Mouse (Mus musculus): ENCODE results near the gene Enoph1. TPM values are rescaled to one million over a fixed set of nuclear protein-coding genes. Genes with fewer than 3 reads are reported as not detected.

The Enoph1 gene
- polyA plus RNA-seq, 1 experiment from 2014 or later = 29.5 TPM

GRCm38 (mm10) chr5:100044030-100044429, 4.2 kb downstream of the Enoph1 start:
- no peak overlapping the region for H3K4me3 ChIP-seq (ENCODE audit: low read length)
- H3K36me3 ChIP-seq (ENCODE audit: control insufficient read depth, insufficient read depth) = no peaks in the 10 kb centered on the region
- no peaks in the 10 kb centered on the region for H3K9me3 ChIP-seq (replicated peaks; ENCODE audit: control insufficient read depth, low read length)
- H3K27ac ChIP-seq (ENCODE audit: low read length) = no peak overlapping the region
- no peak overlapping the region for H3K4me2 ChIP-seq (ENCODE audit: low read depth, low read length)
- no peak overlapping the region for H3K9ac ChIP-seq (ENCODE audit: low read length)
- 86% methylated on average over 4 of the region's 4 CpGs for WGBS
- ATAC-seq (replicated peaks; ENCODE audit: extremely low read depth, insufficient read depth, low FRiP score) = no peak
- H3K27me3 ChIP-seq (ENCODE audit: control insufficient read depth, insufficient read depth, low read length) = no peaks in the 10 kb centered on the region
- peaks cover 33% of the 10 kb centered on the region for H3K4me1 ChIP-seq (ENCODE audit: control insufficient read depth, insufficient read depth, low read length)

GRCm38 (mm10) chr5:100044621-100045020, 4.8 kb downstream of the Enoph1 start:
- Histone ChIP-seq H3K36me3 (ENCODE audit: control insufficient read depth, insufficient read depth) (no peaks in the 10 kb centered on the region), H3K9ac (ENCODE audit: low read length) (no peak overlapping the region), H3K9me3 (replicated peaks; ENCODE audit: control insufficient read depth, low read length) (no peaks in the 10 kb centered on the region), H3K27me3 (ENCODE audit: control insufficient read depth, insufficient read depth, low read length) (no peaks in the 10 kb centered on the region), H3K4me1 (ENCODE audit: control insufficient read depth, insufficient read depth, low read length) (peaks cover 33% of the 10 kb centered on the region), H3K4me3 (ENCODE audit: low read length) (no peak overlapping the region), H3K4me2 (ENCODE audit: low read depth, low read length) (no peak overlapping the region), H3K27ac (ENCODE audit: low read length) (no peak overlapping the region)
- WGBS = 69% methylated on average over 5 of the region's 5 CpGs
- no peak for ATAC-seq (replicated peaks; ENCODE audit: extremely low read depth, insufficient read depth, low FRiP score)

- 70% methylated on average over 3 of the region's 3 CpGs for WGBS
- ATAC-seq (replicated peaks; ENCODE audit: extremely low read depth, insufficient read depth, low FRiP score) = no peak
These were observed 6.3 kb downstream of the Enoph1 start for GRCm38 (mm10) chr5:100046096-100046495.

DNA sequence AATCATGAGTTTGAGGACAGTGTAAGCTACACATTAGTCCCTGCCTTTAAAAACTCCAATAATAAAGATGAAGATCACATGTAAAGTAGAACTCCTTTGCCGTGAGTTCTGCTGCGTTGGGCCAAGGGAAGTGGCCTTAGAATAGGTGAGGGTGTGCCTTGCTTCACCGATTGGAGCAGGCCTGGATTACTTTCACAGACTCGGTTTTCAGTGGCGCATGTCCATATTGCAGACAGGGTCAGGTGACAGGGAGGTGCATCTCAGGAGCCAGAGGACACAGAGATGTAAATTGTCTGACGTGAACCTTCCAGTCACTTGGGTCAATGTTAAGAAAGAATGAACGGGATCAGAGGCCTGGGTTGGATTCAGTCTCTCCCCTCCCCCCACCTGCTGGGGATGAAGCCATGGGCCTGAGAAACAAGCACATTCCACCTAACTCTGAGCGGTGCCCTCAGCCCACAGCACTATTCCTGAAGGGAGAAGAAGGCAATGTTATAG, 7.4 kb downstream of the Enoph1 start:
- no peak overlapping the region for H3K4me3 ChIP-seq (ENCODE audit: low read length)
- WGBS = 69% methylated on average over 8 of the region's 8 CpGs
- H3K9ac ChIP-seq (ENCODE audit: low read length) = peak overlapping the region; percentile 27; the same call in 1 of the 2 replicates
- H3K36me3 ChIP-seq (ENCODE audit: control insufficient read depth, insufficient read depth) = no peaks in the 10 kb centered on the region
- no peak for ATAC-seq (replicated peaks; ENCODE audit: extremely low read depth, insufficient read depth, low FRiP score)
- no peak overlapping the region for H3K27ac ChIP-seq (ENCODE audit: low read length)
- H3K4me1 ChIP-seq (ENCODE audit: control insufficient read depth, insufficient read depth, low read length) = peaks cover 29% of the 10 kb centered on the region
- H3K9me3 ChIP-seq (replicated peaks; ENCODE audit: control insufficient read depth, low read length) = no peaks in the 10 kb centered on the region
- no peaks in the 10 kb centered on the region for H3K27me3 ChIP-seq (ENCODE audit: control insufficient read depth, insufficient read depth, low read length)
- H3K4me2 ChIP-seq (ENCODE audit: low read depth, low read length) = no peak overlapping the region

More at GRCm38 (mm10) chr5:100046096-100046495, 6.3 kb downstream of the Enoph1 start:
- H3K36me3 ChIP-seq (ENCODE audit: control insufficient read depth, insufficient read depth) = no peaks in the 10 kb centered on the region
- no peak overlapping the region for H3K4me2 ChIP-seq (ENCODE audit: low read depth, low read length)
- peaks cover 29% of the 10 kb centered on the region for H3K4me1 ChIP-seq (ENCODE audit: control insufficient read depth, insufficient read depth, low read length)
- no peak overlapping the region for H3K4me3 ChIP-seq (ENCODE audit: low read length)
- H3K9me3 ChIP-seq (replicated peaks; ENCODE audit: control insufficient read depth, low read length) = no peaks in the 10 kb centered on the region
- H3K27me3 ChIP-seq (ENCODE audit: control insufficient read depth, insufficient read depth, low read length) = no peaks in the 10 kb centered on the region
- H3K27ac ChIP-seq (ENCODE audit: low read length) = no peak overlapping the region
- no peak overlapping the region for H3K9ac ChIP-seq (ENCODE audit: low read length)

- H3K4me3 ChIP-seq (ENCODE audit: low read length) = no peak overlapping the region
- 0 out of 2 replicates have a peak, but pooled peaks have one; percentile 29 for ATAC-seq (replicated peaks; ENCODE audit: extremely low read depth, insufficient read depth, low FRiP score)
These were observed 8.1 kb downstream of the Enoph1 start for GRCm38 (mm10) chr5:100047871-100048270.

DNA sequence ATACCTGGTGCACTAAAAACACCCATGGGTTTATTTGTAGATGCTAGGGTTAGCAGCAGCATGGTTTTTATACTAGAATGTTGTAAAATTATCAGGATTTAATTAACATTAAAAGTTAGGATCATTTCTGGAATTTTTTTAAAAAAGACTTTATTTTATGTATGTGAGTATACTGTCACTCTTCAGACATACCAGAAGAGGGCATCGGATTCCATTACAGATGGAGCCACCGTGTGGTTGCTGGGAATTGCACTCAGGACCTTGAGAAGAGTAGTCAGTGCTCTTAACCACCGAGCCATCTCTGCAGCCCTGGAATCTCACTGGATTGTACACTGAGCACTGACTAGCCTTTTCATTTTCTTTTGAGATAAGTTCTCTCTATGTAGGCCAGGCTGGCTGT, 10.1 kb downstream of the Enoph1 start:
- no peak overlapping the region for H3K27ac ChIP-seq (ENCODE audit: low read length)
- peaks cover 22% of the 10 kb centered on the region for H3K4me1 ChIP-seq (ENCODE audit: control insufficient read depth, insufficient read depth, low read length)
- ATAC-seq (replicated peaks; ENCODE audit: extremely low read depth, insufficient read depth, low FRiP score) = no peak
- peaks cover 4% of the 10 kb centered on the region; the same call in 1 of the 2 replicates for H3K36me3 ChIP-seq (ENCODE audit: control insufficient read depth, insufficient read depth)
- no peaks in the 10 kb centered on the region for H3K27me3 ChIP-seq (ENCODE audit: control insufficient read depth, insufficient read depth, low read length)
- no peak overlapping the region for H3K4me3 ChIP-seq (ENCODE audit: low read length)
- H3K9ac ChIP-seq (ENCODE audit: low read length) = no peak overlapping the region
- H3K4me2 ChIP-seq (ENCODE audit: low read depth, low read length) = no peak overlapping the region
- H3K9me3 ChIP-seq (replicated peaks; ENCODE audit: control insufficient read depth, low read length) = no peaks in the 10 kb centered on the region
- 88% methylated on average over 3 of the region's 3 CpGs for WGBS

More at GRCm38 (mm10) chr5:100047871-100048270, 8.1 kb downstream of the Enoph1 start:
- 0 out of 2 replicates have a peak overlapping the region, but pooled peaks have one; percentile 27 for H3K9ac ChIP-seq (ENCODE audit: low read length)
- H3K9me3 ChIP-seq (replicated peaks; ENCODE audit: control insufficient read depth, low read length) = no peaks in the 10 kb centered on the region
- no peak overlapping the region for H3K27ac ChIP-seq (ENCODE audit: low read length)
- H3K4me1 ChIP-seq (ENCODE audit: control insufficient read depth, insufficient read depth, low read length) = peaks cover 29% of the 10 kb centered on the region
- H3K27me3 ChIP-seq (ENCODE audit: control insufficient read depth, insufficient read depth, low read length) = no peaks in the 10 kb centered on the region
- H3K4me2 ChIP-seq (ENCODE audit: low read depth, low read length) = no peak overlapping the region
- WGBS = 36% methylated on average over 7 of the region's 7 CpGs
- 0 out of 2 replicates have a peak, but pooled peaks cover under 1% of the 10 kb centered on the region for H3K36me3 ChIP-seq (ENCODE audit: control insufficient read depth, insufficient read depth)

GRCm38 (mm10) chr5:100052728-100053127, 12.9 kb downstream of the Enoph1 start:
- no peaks in the 10 kb centered on the region for H3K27me3 ChIP-seq (ENCODE audit: control insufficient read depth, insufficient read depth, low read length)
- H3K36me3 ChIP-seq (ENCODE audit: control insufficient read depth, insufficient read depth) = peaks cover 4% of the 10 kb centered on the region; the same call in 1 of the 2 replicates
- H3K4me1 ChIP-seq (ENCODE audit: control insufficient read depth, insufficient read depth, low read length) = peaks cover 22% of the 10 kb centered on the region
- no peak overlapping the region for H3K27ac ChIP-seq (ENCODE audit: low read length)
- H3K4me2 ChIP-seq (ENCODE audit: low read depth, low read length) = no peak overlapping the region
- ATAC-seq (replicated peaks; ENCODE audit: extremely low read depth, insufficient read depth, low FRiP score) = no peak
- H3K9ac ChIP-seq (ENCODE audit: low read length) = no peak overlapping the region
- no peaks in the 10 kb centered on the region for H3K9me3 ChIP-seq (replicated peaks; ENCODE audit: control insufficient read depth, low read length)
- no peak overlapping the region for H3K4me3 ChIP-seq (ENCODE audit: low read length)
- WGBS = 84% methylated on average over 7 of the region's 7 CpGs

DNA sequence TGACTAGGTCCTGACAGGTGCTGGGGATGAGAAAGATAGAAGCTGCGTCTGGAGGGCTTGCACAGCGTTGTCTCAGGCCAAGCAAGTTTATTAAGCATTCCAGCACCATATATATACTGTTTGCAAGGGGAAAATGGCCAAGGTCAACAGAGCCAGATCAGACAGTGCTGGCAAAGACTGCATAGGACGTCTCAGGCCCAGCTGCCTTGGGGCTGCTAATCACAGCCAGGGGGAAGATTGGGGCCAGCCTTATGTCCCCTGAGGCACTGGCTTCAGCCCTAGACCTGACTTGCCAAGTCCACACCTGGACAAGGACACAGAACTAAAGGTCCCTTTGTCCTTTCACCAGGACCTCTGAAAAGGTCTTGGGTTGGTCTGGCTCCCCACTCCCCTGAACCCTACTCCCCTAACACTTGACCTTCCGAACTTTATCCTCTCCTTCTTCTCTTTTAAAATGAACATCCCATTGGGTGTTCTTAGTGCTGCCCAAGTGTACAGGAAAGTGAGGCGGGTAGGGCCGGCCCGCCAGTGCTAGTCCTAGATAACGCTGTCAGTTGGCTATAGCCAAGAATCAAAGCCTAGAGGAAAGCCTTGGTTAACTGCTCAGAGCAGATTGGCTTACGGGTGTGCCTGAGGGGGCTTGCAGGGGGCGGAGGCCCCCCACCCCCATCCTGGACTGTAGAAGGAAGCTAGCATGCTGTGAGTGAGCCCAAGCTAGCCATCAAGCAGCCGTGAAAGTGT, 15.2 kb downstream of the Enoph1 start:
- H3K4me1 ChIP-seq (ENCODE audit: control insufficient read depth, insufficient read depth, low read length) = peaks cover 20% of the 10 kb centered on the region
- WGBS = 60% methylated on average over 11 of the region's 11 CpGs
- H3K9ac ChIP-seq (ENCODE audit: low read length) = no peak overlapping the region
- H3K4me3 ChIP-seq (ENCODE audit: low read length) = no peak overlapping the region
- no peak overlapping the region for H3K4me2 ChIP-seq (ENCODE audit: low read depth, low read length)
- ATAC-seq (replicated peaks; ENCODE audit: extremely low read depth, insufficient read depth, low FRiP score) = peak; percentile 68; the same call in 1 of the 2 replicates
- no peaks in the 10 kb centered on the region for H3K27me3 ChIP-seq (ENCODE audit: control insufficient read depth, insufficient read depth, low read length)
- peak overlapping the region; percentile 47 for H3K27ac ChIP-seq (ENCODE audit: low read length)
- H3K9me3 ChIP-seq (replicated peaks; ENCODE audit: control insufficient read depth, low read length) = no peaks in the 10 kb centered on the region
- H3K36me3 ChIP-seq (ENCODE audit: control insufficient read depth, insufficient read depth) = peaks cover 14% of the 10 kb centered on the region

DNA sequence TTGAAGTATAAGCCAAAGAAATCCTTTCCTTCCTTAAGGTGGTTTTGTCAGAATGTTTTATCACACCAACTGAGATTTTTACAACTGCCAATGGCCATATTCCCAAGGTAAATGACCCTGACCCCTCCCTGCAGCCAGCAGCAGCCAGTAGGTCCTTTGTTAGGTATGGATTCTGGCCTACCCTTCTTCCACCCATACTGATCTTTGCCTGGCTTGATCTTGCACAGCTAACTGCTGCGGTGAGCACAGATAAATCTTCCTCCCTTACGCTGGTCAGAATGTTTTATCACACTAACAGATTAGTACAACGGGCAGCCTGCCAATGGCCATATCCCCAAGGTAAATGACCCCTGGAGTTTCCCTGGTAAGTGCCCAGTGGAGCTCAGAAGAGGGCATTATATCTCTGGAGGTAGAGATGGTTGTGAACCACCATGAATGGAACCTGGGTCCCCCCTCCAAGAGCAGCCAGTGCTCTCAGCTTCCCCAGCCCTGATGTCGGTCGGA, 16.1 kb downstream of the Enoph1 start:
- peaks cover 17% of the 10 kb centered on the region for H3K36me3 ChIP-seq (ENCODE audit: control insufficient read depth, insufficient read depth)
- no peaks in the 10 kb centered on the region for H3K9me3 ChIP-seq (replicated peaks; ENCODE audit: control insufficient read depth, low read length)
- no peak overlapping the region for H3K4me2 ChIP-seq (ENCODE audit: low read depth, low read length)
- no peaks in the 10 kb centered on the region for H3K27me3 ChIP-seq (ENCODE audit: control insufficient read depth, insufficient read depth, low read length)
- no peak overlapping the region for H3K9ac ChIP-seq (ENCODE audit: low read length)
- peaks cover 20% of the 10 kb centered on the region for H3K4me1 ChIP-seq (ENCODE audit: control insufficient read depth, insufficient read depth, low read length)
- H3K27ac ChIP-seq (ENCODE audit: low read length) = no peak overlapping the region
- no peak for ATAC-seq (replicated peaks; ENCODE audit: extremely low read depth, insufficient read depth, low FRiP score)
- H3K4me3 ChIP-seq (ENCODE audit: low read length) = no peak overlapping the region
- WGBS = 48% methylated on average over 5 of the region's 5 CpGs

Data from heart, embryonic 16.5 days (tissue).